Mouse (Mus musculus) liver, adult 2 months (tissue): ENCODE measurements at regions not wholly inside any gene's neighbourhood (a gene's known extent, or its start where the extent isn't known, plus 50 kb on each side); places are given as distances from the start of the nearest gene placed in this dataset.

Experiments
- CTCF ChIP-seq: fragments of 200-500 bp; IDR thresholded peaks from 2 replicates; pipeline ENCODE4 v1.5.1; 2011; ENCODE audit warnings: low read depth, low read length, control low read depth
- POLR2A ChIP-seq: fragments of 200-500 bp; IDR thresholded peaks from 2 replicates; pipeline ENCODE4 v1.6.1; 2011; ENCODE audit warnings: low read length, control low read depth; ENCODE audit not compliant: insufficient read depth; ENCODE audit errors: extremely low read depth

DNA sequence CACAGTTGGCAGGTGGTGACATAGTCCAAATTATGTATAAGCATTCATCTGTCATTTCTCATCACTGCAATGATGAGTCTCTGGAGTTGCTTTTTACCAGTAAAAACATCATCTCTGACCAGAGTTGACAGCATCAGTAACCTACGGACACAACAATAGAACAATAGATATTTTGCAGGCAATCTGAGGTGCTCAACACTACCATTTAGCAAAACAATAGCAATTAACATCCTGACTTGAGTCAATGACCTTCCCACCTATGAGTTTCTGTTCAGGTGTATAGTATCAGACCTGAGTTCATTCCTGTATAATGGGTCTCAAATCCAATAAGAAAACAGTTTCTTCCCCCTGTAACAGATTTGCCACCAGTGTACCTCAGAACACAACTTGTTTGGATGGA is 126.1 kb upstream of the Crygf start:
- TF ChIP-seq CTCF (no peak), POLR2A (no peak)
